Mouse (Mus musculus) induced T-regulatory cell, adult 2 months (primary cell): ENCODE measurements around the gene Rbm8a.

Source experiments
- DNase-seq: peaks from one replicate; pipeline ENCODE4 v3.0.0-alpha.2; 2012; ENCODE audit warnings: low read depth

Rbm8a gene

DNA sequence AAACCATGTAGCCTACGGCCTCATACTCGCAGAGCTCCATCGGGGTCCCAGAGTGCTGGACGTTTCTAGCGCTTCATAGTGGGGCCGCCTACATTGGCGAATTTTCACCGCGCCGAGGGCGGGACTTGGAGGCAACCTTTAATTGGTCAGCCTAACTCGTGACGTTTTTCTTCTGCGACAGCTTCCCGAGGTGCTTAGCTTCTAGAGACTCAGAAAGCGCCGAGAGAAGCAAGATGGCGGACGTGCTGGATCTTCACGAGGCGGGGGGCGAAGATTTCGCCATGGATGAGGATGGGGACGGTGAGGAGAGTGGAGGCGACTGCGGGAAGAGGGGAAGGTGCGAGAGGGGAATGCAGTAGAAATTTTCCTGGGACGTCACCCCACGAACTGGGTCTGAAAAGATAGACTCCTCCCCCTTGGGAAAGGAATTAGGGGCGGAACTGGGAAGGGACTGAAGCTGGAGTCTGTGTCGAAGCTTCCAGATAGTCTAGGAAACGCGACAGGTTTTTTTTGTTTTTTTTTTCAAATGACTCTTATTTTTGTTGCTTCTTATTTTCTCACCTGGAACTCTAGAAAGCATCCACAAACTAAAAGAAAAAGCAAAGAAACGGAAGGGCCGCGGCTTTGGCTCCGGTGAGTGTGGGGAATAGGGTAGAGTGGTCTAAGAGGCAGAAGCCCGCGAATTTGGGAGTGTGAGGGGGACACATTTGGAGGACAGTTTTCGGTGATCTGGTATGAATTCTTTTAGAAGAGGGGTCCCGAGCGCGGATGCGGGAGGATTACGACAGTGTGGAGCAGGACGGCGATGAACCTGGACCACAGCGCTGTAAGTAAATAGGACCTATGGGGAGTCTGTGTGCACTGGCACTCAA is at the start of gene Rbm8a:
Gene Rbm8a (plus strand): TSS at position 205 of the 872 bp plus-strand sequence.
- DNase-seq, result peak; percentile 99

GRCm38 (mm10) chr3:96581141-96581540 is 48.6 kb upstream of the Rbm8a start:
- DNase-seq, result no peak

DNA sequence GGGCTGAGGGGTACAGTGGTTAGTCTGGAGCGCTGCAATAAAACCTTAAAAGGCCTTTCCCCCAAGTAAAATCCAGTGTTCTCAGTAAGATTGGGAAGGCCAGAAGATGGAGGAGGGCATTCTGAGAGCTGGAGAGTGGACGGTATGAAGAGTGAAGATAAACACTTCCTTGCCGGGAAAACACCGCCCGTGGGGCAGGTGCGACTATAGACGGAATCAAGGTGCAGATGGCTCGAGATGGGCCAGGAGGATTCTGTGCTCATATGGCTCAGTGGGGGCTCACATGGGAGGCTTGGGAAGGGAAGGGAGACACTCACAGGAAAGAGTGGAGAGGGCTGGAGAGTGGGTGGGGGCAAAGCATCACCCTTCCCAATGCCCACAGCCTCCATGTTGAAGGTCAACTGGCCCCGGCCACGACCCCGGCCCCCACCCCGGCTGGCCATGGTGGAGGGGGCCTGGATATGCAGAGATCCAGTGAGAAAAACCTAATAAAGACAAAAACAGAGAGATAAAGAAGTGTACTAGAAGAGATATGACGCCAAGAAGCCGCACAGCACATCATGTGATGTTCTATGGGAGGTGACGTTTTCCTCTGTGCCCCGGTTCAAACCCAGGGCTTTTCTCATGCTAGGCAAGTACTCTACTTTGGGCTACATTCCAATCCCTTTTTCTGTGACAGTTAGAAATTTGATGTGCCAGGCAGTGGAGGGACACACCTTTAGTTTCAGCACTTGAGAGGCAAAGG is 47.8 kb upstream of the Rbm8a start:
- no peak for DNase-seq

GRCm38 (mm10) chr3:96583386-96583785 is 46.3 kb upstream of the Rbm8a start:
- DNase-seq, result peak; percentile 17

- no peak for DNase-seq
These were observed 39.1 kb upstream of the Rbm8a start for GRCm38 (mm10) chr3:96590657-96591056.

- DNase-seq, result peak; percentile 61
These were observed 36.4 kb upstream of the Rbm8a start for GRCm38 (mm10) chr3:96593374-96593773.

DNA sequence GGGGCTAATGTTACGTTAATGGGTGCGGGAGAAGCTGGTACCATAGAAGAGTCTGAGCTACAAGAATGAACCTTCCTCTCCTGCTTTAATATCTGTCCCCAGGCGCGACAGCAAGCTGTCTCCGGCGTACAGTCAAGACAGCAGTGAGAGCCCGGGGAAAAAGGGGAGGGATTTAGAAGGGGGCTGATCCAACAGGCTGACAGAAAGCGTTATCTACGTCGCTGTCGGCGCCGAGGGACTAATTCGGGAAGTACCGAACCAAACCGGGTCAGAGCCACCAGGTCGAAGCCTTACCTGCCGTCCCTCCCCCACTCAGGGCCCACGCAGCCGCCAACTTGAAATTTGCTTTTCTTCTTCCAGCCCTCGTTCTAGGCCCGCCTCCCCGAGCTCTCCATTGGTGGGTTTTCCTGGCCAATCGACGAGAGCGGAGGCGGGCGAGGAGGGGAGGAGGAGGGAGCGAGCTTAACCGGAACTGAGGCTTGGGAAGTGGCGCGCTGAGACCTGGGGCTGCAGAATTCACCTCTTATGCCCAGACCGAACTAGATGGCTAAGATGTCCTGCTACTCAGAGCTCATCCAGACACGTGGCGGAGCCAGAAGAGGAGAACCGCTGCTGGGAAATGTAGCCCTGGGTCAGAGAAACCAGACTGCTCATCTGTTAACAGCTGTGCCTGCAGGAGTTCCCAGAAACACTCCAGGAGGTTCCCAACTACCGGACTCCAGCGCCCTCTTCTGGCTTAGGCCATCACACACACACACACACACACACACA is 35.8 kb upstream of the Rbm8a start, which contains the start of gene Polr3gl:
Gene Polr3gl (minus strand): TSS at position 392 of the 771 bp plus-strand sequence.
- peak; percentile 97 for DNase-seq

GRCm38 (mm10) chr3:96594851-96595250 is 34.9 kb upstream of the Rbm8a start:
- peak; percentile 34 for DNase-seq

DNA sequence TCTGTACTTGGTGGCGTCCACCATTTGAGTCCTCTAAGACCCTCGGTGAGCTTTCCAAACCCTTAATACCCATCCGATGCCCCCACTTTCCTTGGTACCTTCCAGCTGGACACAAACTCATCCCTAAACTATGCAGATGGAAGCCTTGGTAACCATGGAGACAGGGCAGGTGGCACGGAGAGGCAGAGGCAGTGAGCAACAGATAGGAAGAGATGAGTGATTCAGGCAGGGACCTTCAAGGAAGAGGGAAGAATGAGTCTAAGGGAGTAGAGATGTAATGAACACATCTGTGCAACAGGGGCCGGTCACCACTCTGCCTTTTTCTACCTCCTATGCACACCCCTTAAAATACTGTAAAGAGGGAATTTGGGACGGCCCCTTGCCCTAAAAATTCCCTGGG is 34.1 kb upstream of the Rbm8a start:
- DNase-seq, result peak; percentile 28

- DNase-seq, result peak; percentile 52
These were observed 33.5 kb upstream of the Rbm8a start, which contains the start of gene Ankrd34a for GRCm38 (mm10) chr3:96596228-96596707. Ankrd34a (plus strand) TSS chr3:96596636.

- peak; percentile 38 for DNase-seq
These were observed 32.9 kb upstream of the Rbm8a start for GRCm38 (mm10) chr3:96596855-96597254.

GRCm38 (mm10) chr3:96597435-96597891 is 32.3 kb upstream of the Rbm8a start:
- DNase-seq, result peak; percentile 49

GRCm38 (mm10) chr3:96598156-96599068 is 31.3 kb upstream of the Rbm8a start:
- peak; percentile 45 for DNase-seq

- DNase-seq, result peak; percentile 23
These were observed 30.7 kb upstream of the Rbm8a start for GRCm38 (mm10) chr3:96599069-96599393.

DNA sequence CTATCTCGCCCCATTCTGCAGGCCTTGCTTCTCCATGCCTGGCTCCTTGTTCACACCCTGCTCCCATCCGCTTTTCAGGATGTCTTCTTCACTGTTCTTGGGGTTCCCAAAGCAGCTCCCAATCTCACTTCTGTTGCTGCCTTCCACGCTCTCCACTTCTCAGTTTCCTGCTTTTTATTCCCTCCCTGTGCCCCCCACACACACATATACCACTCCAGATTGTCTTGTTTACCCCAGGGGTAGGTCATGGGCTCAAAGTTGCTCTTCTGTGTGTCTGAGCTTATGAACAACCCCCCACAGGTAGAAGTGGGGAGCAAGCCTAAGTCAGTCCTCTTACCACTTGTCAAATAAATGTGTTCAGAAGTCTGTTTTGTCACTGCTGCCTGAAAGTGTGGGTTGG is 30.3 kb upstream of the Rbm8a start:
- DNase-seq, result peak; percentile 26

GRCm38 (mm10) chr3:96600639-96601250 is 29.0 kb upstream of the Rbm8a start, which contains the start of gene Lix1l:
Lix1l (plus strand) TSS chr3:96601149.
- peak; percentile 92 for DNase-seq

GRCm38 (mm10) chr3:96601251-96601787 is 28.4 kb upstream of the Rbm8a start:
- no peak for DNase-seq

DNA sequence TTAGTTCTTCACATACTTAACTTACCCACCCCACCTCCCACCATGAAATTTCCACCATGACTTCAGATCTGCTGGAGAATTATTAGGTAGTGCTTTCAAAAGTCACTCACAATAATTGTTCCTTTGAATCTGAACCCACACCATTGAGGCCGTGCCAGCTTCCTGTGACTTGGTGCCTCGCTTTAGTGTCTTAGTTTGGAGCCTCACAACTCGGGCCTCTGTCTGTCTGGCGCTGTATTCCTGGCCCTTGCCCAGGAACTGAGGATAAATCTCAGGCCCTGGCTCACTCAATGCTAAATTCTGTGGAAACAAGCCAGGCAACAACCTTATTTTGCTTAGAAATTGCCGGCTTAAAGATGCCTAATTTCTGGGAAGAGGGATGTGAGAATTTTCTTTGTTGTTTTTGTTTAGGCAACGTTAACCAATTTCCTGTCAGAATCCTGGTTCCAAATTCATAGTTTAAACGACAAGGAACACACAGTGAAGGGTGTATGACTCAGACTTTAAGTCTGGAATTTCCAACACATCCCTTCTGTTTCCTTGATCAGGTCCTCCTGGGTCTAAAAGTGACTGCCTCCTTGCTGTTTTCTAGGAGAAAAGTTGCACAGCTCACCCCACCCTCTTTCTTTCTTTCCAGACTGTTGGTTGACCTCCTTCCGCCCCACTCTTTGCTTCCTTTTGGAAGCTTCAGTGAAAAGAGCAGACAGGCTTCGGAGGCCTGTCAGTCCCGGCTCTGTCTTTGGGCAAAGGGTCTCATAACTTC is 27.6 kb upstream of the Rbm8a start:
- no peak for DNase-seq

DNA sequence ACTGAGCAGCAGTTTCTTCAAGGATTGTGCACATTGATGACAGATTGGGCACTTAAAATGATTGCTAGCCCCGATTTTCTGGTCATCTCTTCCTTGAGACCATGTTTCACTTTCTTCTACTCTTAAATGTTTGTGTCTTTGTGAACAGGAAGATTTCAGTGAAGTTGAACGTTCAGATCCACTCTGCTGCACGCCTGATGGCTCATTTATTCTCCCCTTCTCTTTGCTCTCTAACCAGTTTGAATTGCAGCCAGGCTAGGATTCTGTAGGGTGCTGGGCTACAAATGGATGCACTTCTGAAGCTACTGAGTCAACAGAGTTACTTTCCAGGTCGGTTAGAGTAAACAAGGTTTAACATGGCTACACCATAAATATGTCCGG is 27.0 kb upstream of the Rbm8a start:
- DNase-seq, result no peak
